In genomic region chr7:113443566-113443965, GRCm38 (mm10) we compare ENCODE assay signal across 21 mouse cellular contexts. TPM values are rescaled to one million over a fixed set of nuclear protein-coding genes. Genes with fewer than 3 reads are reported as not detected.
DNase-seq lines count a peak whose midpoint lies in the region; ATAC-seq lines count a peak whose summit lies in the region.
"Had no signal": no experiment of that assay in that cellular context is flagged by ENCODE, and none has a peak within 500 bp of the region (broad histone marks: within the 10 kb centered on the region; RNA-seq: fewer than 3 reads in every experiment).

No protein-coding gene starts in this region.

- no peaks in the 10 kb centered on the region for H3K9me3 ChIP-seq in kidney, embryonic 15.5 days (replicated peaks)
- H3K9me3 ChIP-seq: limb, embryonic 12.5 days had no signal

- WGBS in kidney, embryonic 15.5 days = 68% methylated on average over 3 of the region's 3 CpGs

- no peak overlapping the region for H3K4me3 ChIP-seq in kidney, embryonic 15.5 days (replicated peaks)
- H3K4me3 ChIP-seq: embryonic facial prominence, embryonic 10.5 days; limb, embryonic 12.5 days; neural tube, embryonic 13.5 days had no signal

- ATAC-seq in kidney, embryonic 15.5 days (replicated peaks; ENCODE audit: low FRiP score) = no peak
- ATAC-seq: forebrain, embryonic 14.5 days; hindbrain, postnatal 0 days had no signal

- no peak overlapping the region for H3K4me2 ChIP-seq in kidney, embryonic 15.5 days
- H3K4me2 ChIP-seq: limb, embryonic 12.5 days; lung, embryonic 14.5 days; neural tube, embryonic 13.5 days had no signal

- DNase-seq in kidney, adult 9 months = peak; percentile 75
- DNase-seq in retina, postnatal 1 day = peak; percentile 5
- DNase-seq in retina, embryonic 14.5 days (ENCODE audit: low spot score) = no peak
- peak; percentile 81 for DNase-seq in fat pad, adult 2 months (ENCODE audit: extremely low read depth, low read depth, low spot score)
- no peak for DNase-seq in heart, adult 8-10 months (ENCODE audit: low spot score)
- DNase-seq in layer of hippocampus, adult 18-20 months (ENCODE audit: low spot score in 2 of 2) = no peak
- DNase-seq: cerebellum, postnatal 36 days; heart, postnatal 4 days; lung, embryonic 14.5 days; thymus, postnatal 36 days had no signal

- H3K9ac ChIP-seq in kidney, embryonic 15.5 days = no peak overlapping the region
- H3K9ac ChIP-seq: limb, embryonic 12.5 days; lung, embryonic 14.5 days; neural tube, embryonic 13.5 days had no signal

- H3K36me3 ChIP-seq in kidney, embryonic 15.5 days = no peaks in the 10 kb centered on the region
- H3K36me3 ChIP-seq: embryonic facial prominence, embryonic 10.5 days; limb, embryonic 12.5 days; neural tube, embryonic 13.5 days had no signal

- no peaks in the 10 kb centered on the region for H3K4me1 ChIP-seq in kidney, embryonic 15.5 days
- H3K4me1 ChIP-seq: embryonic facial prominence, embryonic 10.5 days; limb, embryonic 12.5 days; neural tube, embryonic 13.5 days had no signal

- H3K27ac ChIP-seq in kidney, embryonic 15.5 days = no peak overlapping the region
- H3K27ac ChIP-seq: embryonic facial prominence, embryonic 10.5 days; hindbrain, postnatal 0 days; kidney, postnatal 0 days; limb, embryonic 12.5 days; neural tube, embryonic 13.5 days had no signal

- no peaks in the 10 kb centered on the region for H3K27me3 ChIP-seq in kidney, embryonic 15.5 days
- H3K27me3 ChIP-seq: limb, embryonic 12.5 days; neural tube, embryonic 13.5 days had no signal

RNA-seq across cellular contexts. Expression of gene Pth, which starts 55.2 kb away (rescaled TPM):
- polyA plus RNA-seq in kidney, embryonic 15.5 days (2015; fragmentation: Nextera tagmentation; extraction: Ambion mirVana) = not detected in 2 replicates
- not detected for total RNA-seq in heart, adult 8-10 months (2022)
- not detected for total RNA-seq in layer of hippocampus, adult 18-20 months (2021)
- total RNA-seq: gastrocnemius, postnatal 4 days; heart, postnatal 4 days; hindbrain, postnatal 0 days; layer of hippocampus, postnatal 10 days; MEL had no signal
- polyA plus RNA-seq: embryonic facial prominence, embryonic 10.5 days; forebrain, embryonic 14.5 days; heart, embryonic 14.5 days; hindbrain, postnatal 0 days; kidney, postnatal 0 days; limb, embryonic 12.5 days; lung, embryonic 14.5 days; neural tube, embryonic 13.5 days had no signal

Comparison
In these comparisons a context has a peak if more than half of its experiments do, and no peak if none do; other contexts are left out.
1. DNase-seq: peak in kidney, adult 9 months (single experiment), retina, postnatal 1 day (single experiment) and fat pad, adult 2 months (single experiment); none in retina, embryonic 14.5 days (single experiment), heart, adult 8-10 months (single experiment) and layer of hippocampus, adult 18-20 months (0 of 2).